Mouse (Mus musculus): ENCODE measurements around the gene Lrch1. TPM values are rescaled to one million over a fixed set of nuclear protein-coding genes. Genes with fewer than 3 reads are reported as not detected.

The Lrch1 gene
- total RNA-seq (2021): 10 to 100 TPM; 14.2 to 15.8 TPM

- peak; percentile 78 to 79 for DNase-seq (ENCODE audit: low spot score in 2 of 2)
- intact Hi-C loops (cut with DNase I): loop anchor here (1.0 to 5.0 kb wide), 5 partner anchors 37 to 183 kb away; no protein-coding TSS in a partner anchor
Observed at GRCm38 (mm10) chr14:74947376-74948013, at the start of gene Lrch1. Gene Lrch1 (minus strand): TSS chr14:74947876.

GRCm38 (mm10) chr14:74997041-74997440 lies 49.4 kb upstream of the Lrch1 start:
- intact Hi-C loops (cut with DNase I): no loop called here

GRCm38 (mm10) chr14:74996556-74996955 lies 48.9 kb upstream of the Lrch1 start:
- intact Hi-C loops (cut with DNase I): no loop called here
- peak in 1 of 2 experiments; percentile 69 for DNase-seq (ENCODE audit: low spot score in 2 of 2)

More at GRCm38 (mm10) chr14:74997041-74997440, 49.4 kb upstream of the Lrch1 start:
- no peak for DNase-seq (ENCODE audit: low spot score in 2 of 2)

- intact Hi-C loops (cut with DNase I): loop anchor here (2.0 kb wide), 1 partner anchor 226 kb away; no protein-coding TSS in a partner anchor
- peak; percentile 17 to 59 for DNase-seq (ENCODE audit: low spot score in 2 of 2)
Observed at GRCm38 (mm10) chr14:74990504-74990903, 42.8 kb upstream of the Lrch1 start.

- intact Hi-C loops (cut with DNase I): loop anchor here (2.0 kb wide), 1 partner anchor 225 kb away; no protein-coding TSS in a partner anchor
- DNase-seq (ENCODE audit: low spot score in 2 of 2): no peak
Observed at GRCm38 (mm10) chr14:74989909-74990308, 42.2 kb upstream of the Lrch1 start.

GRCm38 (mm10) chr14:74989322-74989721 lies 41.6 kb upstream of the Lrch1 start:
- intact Hi-C loops (cut with DNase I): no loop called here
- no peak for DNase-seq (ENCODE audit: low spot score in 2 of 2)

- no peak for DNase-seq (ENCODE audit: low spot score in 2 of 2)
- intact Hi-C loops (cut with DNase I): no loop called here
Observed at GRCm38 (mm10) chr14:74986527-74986926, 38.9 kb upstream of the Lrch1 start.

GRCm38 (mm10) chr14:74985658-74986057 lies 38.0 kb upstream of the Lrch1 start:
- intact Hi-C loops (cut with DNase I): no loop called here
- DNase-seq (ENCODE audit: low spot score in 2 of 2): no peak

GRCm38 (mm10) chr14:74984817-74985391 lies 37.2 kb upstream of the Lrch1 start:
- intact Hi-C loops (cut with DNase I): no loop called here
- DNase-seq (ENCODE audit: low spot score in 2 of 2): peak; percentile 20 to 26

GRCm38 (mm10) chr14:74983079-74983478 lies 35.4 kb upstream of the Lrch1 start:
- no peak for DNase-seq (ENCODE audit: low spot score in 2 of 2)
- intact Hi-C loops (cut with DNase I): no loop called here

- intact Hi-C loops (cut with DNase I): no loop called here
- no peak for DNase-seq (ENCODE audit: low spot score in 2 of 2)
Observed at GRCm38 (mm10) chr14:74981016-74981415, 33.3 kb upstream of the Lrch1 start.

- DNase-seq (ENCODE audit: low spot score in 2 of 2): no peak
- intact Hi-C loops (cut with DNase I): no loop called here
Observed at GRCm38 (mm10) chr14:74976972-74977371, 29.3 kb upstream of the Lrch1 start.

GRCm38 (mm10) chr14:74974136-74974651 lies 26.5 kb upstream of the Lrch1 start:
- intact Hi-C loops (cut with DNase I): no loop called here
- DNase-seq (ENCODE audit: low spot score in 2 of 2): no peak

GRCm38 (mm10) chr14:74972687-74973086 lies 25.0 kb upstream of the Lrch1 start:
- DNase-seq (ENCODE audit: low spot score in 2 of 2): no peak
- intact Hi-C loops (cut with DNase I): no loop called here

GRCm38 (mm10) chr14:74972216-74972615 lies 24.5 kb upstream of the Lrch1 start:
- intact Hi-C loops (cut with DNase I): no loop called here
- no peak for DNase-seq (ENCODE audit: low spot score in 2 of 2)

- intact Hi-C loops (cut with DNase I): no loop called here
- DNase-seq (ENCODE audit: low spot score in 2 of 2): no peak
Observed at GRCm38 (mm10) chr14:74963402-74963764, 15.7 kb upstream of the Lrch1 start.

GRCm38 (mm10) chr14:74962713-74963401 lies 15.2 kb upstream of the Lrch1 start:
- DNase-seq (ENCODE audit: low spot score in 2 of 2): no peak
- intact Hi-C loops (cut with DNase I): no loop called here

GRCm38 (mm10) chr14:74960568-74960967 lies 12.9 kb upstream of the Lrch1 start:
- intact Hi-C loops (cut with DNase I): no loop called here
- DNase-seq (ENCODE audit: low spot score in 2 of 2): no peak

GRCm38 (mm10) chr14:74956702-74957101 lies 9.0 kb upstream of the Lrch1 start:
- intact Hi-C loops (cut with DNase I): no loop called here

GRCm38 (mm10) chr14:74956234-74956633 lies 8.6 kb upstream of the Lrch1 start:
- no peak for DNase-seq (ENCODE audit: low spot score in 2 of 2)
- intact Hi-C loops (cut with DNase I): no loop called here

More at GRCm38 (mm10) chr14:74956702-74957101, 9.0 kb upstream of the Lrch1 start:
- no peak for DNase-seq (ENCODE audit: low spot score in 2 of 2)

Data from left cerebral cortex, postnatal 25 days (tissue).